Comparison of ENCODE assay signal across 19 mouse cellular contexts in the genomic region with DNA sequence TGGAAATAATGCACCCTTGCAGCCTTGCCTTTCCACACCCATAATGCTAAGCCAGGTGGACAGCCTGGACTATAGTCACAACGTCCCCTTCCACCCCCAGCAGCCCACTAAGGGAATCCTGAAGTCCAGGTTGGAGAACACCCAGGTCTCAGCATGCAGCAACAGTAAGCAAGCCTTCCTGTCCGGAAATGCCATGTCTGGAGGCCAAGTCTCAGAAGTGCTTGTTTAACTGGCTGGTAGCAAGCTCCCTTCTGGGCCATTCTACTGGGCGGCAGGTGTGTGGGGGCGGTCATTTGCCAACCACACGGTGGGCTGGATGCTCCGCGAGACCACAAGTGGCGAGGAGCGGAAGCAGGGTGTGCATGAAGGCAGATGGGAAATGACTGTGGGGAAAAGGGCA.
DNase-seq lines count a peak whose midpoint lies in the region.
"Had no signal": no experiment of that assay in that cellular context is flagged by ENCODE, and none has a peak within 500 bp of the region (broad histone marks: within the 10 kb centered on the region; RNA-seq: fewer than 3 reads in every experiment).

No protein-coding gene starts in this region.

- intact Hi-C loops in heart, postnatal 10 days (cut with DNase I) = no loop called here

- peak; percentile 86 for DNase-seq in heart, adult 11 months
- no peak for DNase-seq in heart, postnatal 10 days
- peak; percentile 90 for DNase-seq in cerebellum, adult 11 months
- peak; percentile 97 for DNase-seq in cerebellum, adult 9-10 months
- DNase-seq in cerebellum, postnatal 36 days = peak; percentile 91 to 92
- DNase-seq in urinary bladder, postnatal 25 days (ENCODE audit: low spot score) = no peak
- DNase-seq in embryo, embryonic 10.5 days (ENCODE audit: low spot score) = no peak
- DNase-seq: adrenal gland, postnatal 14 days; gastrocnemius, postnatal 25 days; heart, adult 18-20 months; kidney, adult 2 months; kidney, postnatal 4 days; liver, embryonic 13.5 days; lung, adult 18-20 months; lung, postnatal 10 days; midbrain, embryonic 14.5 days; right cerebral cortex, adult 18-20 months; spleen, adult 18-20 months; thymus, postnatal 25 days had no signal

Comparison
In these comparisons a context has a peak if more than half of its experiments do, and no peak if none do; other contexts are left out.
1. DNase-seq: peak in heart, adult 11 months (single experiment), cerebellum, adult 11 months (single experiment), cerebellum, adult 9-10 months (single experiment) and cerebellum, postnatal 36 days (2 of 2); none in heart, postnatal 10 days (0 of 2), urinary bladder, postnatal 25 days (single experiment) and embryo, embryonic 10.5 days (single experiment).